Comparison of ENCODE assay signal across 8 mouse cellular contexts in genomic region chr17:34931061-34931734, GRCm38 (mm10). TPM values are rescaled to one million over a fixed set of nuclear protein-coding genes. Genes with fewer than 3 reads are reported as not detected.
DNase-seq lines count a peak whose midpoint lies in the region; ATAC-seq and TF ChIP-seq lines count a peak whose summit lies in the region.

Neu1 (plus strand) TSS chr17:34931253.

- H3K27ac ChIP-seq in forebrain, embryonic 10.5 days: peak within 1 kb of the TSS; percentile 84
- H3K27ac ChIP-seq in heart, embryonic 15.5 days: peak within 1 kb of the TSS; percentile 31; the same call in 1 of the 2 replicates
- no peak within 1 kb of the TSS for H3K27ac ChIP-seq in liver, embryonic 14.5 days
- H3K27ac ChIP-seq in neural tube, embryonic 11.5 days (ENCODE audit: low read depth, low read length): no peak within 1 kb of the TSS
- H3K27ac ChIP-seq in stomach, postnatal 0 days (replicated peaks): peak within 1 kb of the TSS; percentile 58; the same call in 1 of the 2 replicates

- no peaks in the 10 kb centered on the region for H3K9me3 ChIP-seq in forebrain, embryonic 10.5 days
- no peaks in the 10 kb centered on the region for H3K9me3 ChIP-seq in heart, embryonic 15.5 days (replicated peaks)
- no peaks in the 10 kb centered on the region for H3K9me3 ChIP-seq in liver, embryonic 14.5 days (ENCODE audit: control insufficient read depth, low read length)
- no peaks in the 10 kb centered on the region for H3K9me3 ChIP-seq in neural tube, embryonic 11.5 days (ENCODE audit: control insufficient read depth, low read length)
- no peaks in the 10 kb centered on the region for H3K9me3 ChIP-seq in stomach, postnatal 0 days (ENCODE audit: control insufficient read depth, low read length)

- peaks cover 38% of the 10 kb centered on the region for H3K4me1 ChIP-seq in forebrain, embryonic 10.5 days
- peaks cover 15% of the 10 kb centered on the region for H3K4me1 ChIP-seq in heart, embryonic 15.5 days (replicated peaks)
- H3K4me1 ChIP-seq in liver, embryonic 14.5 days (replicated peaks; ENCODE audit: control insufficient read depth in 2 of 2, insufficient read depth in 2 of 2, low read length in 1 of 2): peaks cover 2 to 5% of the 10 kb centered on the region in 2 experiments; a peak in 3 of 4 replicates
- H3K4me1 ChIP-seq in neural tube, embryonic 11.5 days (ENCODE audit: control insufficient read depth, insufficient read depth, low read length): 0 out of 2 replicates have a peak, but pooled peaks cover 4% of the 10 kb centered on the region
- peaks cover 3% of the 10 kb centered on the region; the same call in 1 of the 2 replicates for H3K4me1 ChIP-seq in stomach, postnatal 0 days (replicated peaks; ENCODE audit: control insufficient read depth, insufficient read depth)

- WGBS in forebrain, embryonic 10.5 days: under 1% methylated on average over 38 of the region's 38 CpGs
- WGBS in heart, embryonic 15.5 days: 1% methylated on average over 38 of the region's 38 CpGs
- WGBS in liver, embryonic 14.5 days (ENCODE audit: insufficient replicate concordance): under 1% methylated on average over 38 of the region's 38 CpGs
- WGBS in neural tube, embryonic 11.5 days: 1% methylated on average over 38 of the region's 38 CpGs
- under 1% methylated on average over 29 of the region's 38 CpGs for WGBS in stomach, postnatal 0 days

- H3K36me3 ChIP-seq in forebrain, embryonic 10.5 days (replicated peaks): peaks cover 21% of the 10 kb centered on the region
- peaks cover 8% of the 10 kb centered on the region; the same call in 1 of the 2 replicates for H3K36me3 ChIP-seq in heart, embryonic 15.5 days
- no peaks in the 10 kb centered on the region for H3K36me3 ChIP-seq in liver, embryonic 14.5 days (replicated peaks; ENCODE audit: control insufficient read depth, insufficient read depth, low read depth)
- H3K36me3 ChIP-seq in neural tube, embryonic 11.5 days (ENCODE audit: control insufficient read depth, insufficient read depth, low read length): no peaks in the 10 kb centered on the region
- no peaks in the 10 kb centered on the region; the same call in 1 of the 2 replicates for H3K36me3 ChIP-seq in stomach, postnatal 0 days (ENCODE audit: control insufficient read depth, insufficient read depth, low read length)

- peak; percentile 86 for TF ChIP-seq CTCF in liver, embryonic 14.5 days (IDR thresholded peaks at IDR 0.05; ENCODE audit: low read depth)
- TF ChIP-seq CTCF in stomach, postnatal 0 days (IDR thresholded peaks at IDR 0.05; ENCODE audit: low read depth): peak; percentile 90

- no peak for TF ChIP-seq EP300 in liver, embryonic 14.5 days (IDR thresholded peaks at IDR 0.05; ENCODE audit: low read depth)
- TF ChIP-seq EP300 in stomach, postnatal 0 days (optimal IDR thresholded peaks at IDR 0.05): no peak

- ATAC-seq in heart, embryonic 15.5 days (replicated peaks; ENCODE audit: insufficient number of reproducible peaks, insufficient read depth, low FRiP score, low read depth): peak; percentile 97
- ATAC-seq in liver, embryonic 14.5 days (ENCODE audit: insufficient read depth): peak; percentile 93
- peak; percentile 97 for ATAC-seq in neural tube, embryonic 11.5 days (ENCODE audit: insufficient read depth, low FRiP score, low TSS enrichment)
- ATAC-seq in stomach, postnatal 0 days (ENCODE audit: low FRiP score, low TSS enrichment): peak; percentile 97

- H3K4me3 ChIP-seq in forebrain, embryonic 10.5 days: peak within 1 kb of the TSS; percentile 78
- H3K4me3 ChIP-seq in heart, embryonic 15.5 days: peak within 1 kb of the TSS; percentile 84
- H3K4me3 ChIP-seq in liver, embryonic 14.5 days (ENCODE audit: insufficient read depth in 1 of 2, low read depth in 2 of 2, low read length in 2 of 2): peak within 1 kb of the TSS; percentile 61 to 62
- H3K4me3 ChIP-seq in neural tube, embryonic 11.5 days (ENCODE audit: low read depth, low read length): peak within 1 kb of the TSS; percentile 69
- H3K4me3 ChIP-seq in stomach, postnatal 0 days (ENCODE audit: low read depth, low read length): peak within 1 kb of the TSS; percentile 74

- DNase-seq in CD8-positive naive resting alpha-beta T cell, adult 2 months (ENCODE audit: low read depth in 2 of 2, low spot score in 2 of 2): peak; percentile 91 to 93
- DNase-seq in c-Kit-positive CD71-negative TER-119-negative erythroid progenitor cells, embryonic 14.5 days (ENCODE audit: low read depth): peak; percentile 98
- peak; percentile 99 for DNase-seq in forebrain, embryonic 10.5 days (ENCODE audit: extremely low spot score, low spot score)
- DNase-seq in kidney, postnatal 25 days: peak; percentile 100
- DNase-seq in liver, embryonic 14.5 days (ENCODE audit: low read depth in 3 of 3, low spot score in 3 of 3): peak; percentile 93 to 95 (median 93)
- peak; percentile 97 for DNase-seq in neural tube, embryonic 11.5 days (ENCODE audit: low spot score)
- DNase-seq in stomach, postnatal 0 days (ENCODE audit: low spot score): peak; percentile 98

- peak within 1 kb of the TSS; percentile 97 for H3K4me2 ChIP-seq in heart, embryonic 15.5 days
- peak within 1 kb of the TSS; percentile 89 for H3K4me2 ChIP-seq in liver, embryonic 14.5 days (ENCODE audit: low read depth)
- H3K4me2 ChIP-seq in neural tube, embryonic 11.5 days (ENCODE audit: low read depth): peak within 1 kb of the TSS; percentile 97
- H3K4me2 ChIP-seq in stomach, postnatal 0 days (replicated peaks; ENCODE audit: low read depth): peak within 1 kb of the TSS; percentile 97

- H3K9ac ChIP-seq in heart, embryonic 15.5 days: peak within 1 kb of the TSS; percentile 69
- peak within 1 kb of the TSS; percentile 58 for H3K9ac ChIP-seq in liver, embryonic 14.5 days (replicated peaks)
- peak within 1 kb of the TSS; percentile 67 for H3K9ac ChIP-seq in neural tube, embryonic 11.5 days (ENCODE audit: low read length)
- H3K9ac ChIP-seq in stomach, postnatal 0 days (ENCODE audit: low read length): peak within 1 kb of the TSS; percentile 78

- peaks cover 12% of the 10 kb centered on the region for H3K27me3 ChIP-seq in forebrain, embryonic 10.5 days (ENCODE audit: poor library complexity, severe bottlenecking)
- H3K27me3 ChIP-seq in heart, embryonic 15.5 days: no peaks in the 10 kb centered on the region
- H3K27me3 ChIP-seq in liver, embryonic 14.5 days (ENCODE audit: control insufficient read depth, insufficient read depth, low read length): no peaks in the 10 kb centered on the region
- no peaks in the 10 kb centered on the region for H3K27me3 ChIP-seq in neural tube, embryonic 11.5 days (ENCODE audit: control insufficient read depth, insufficient read depth, low read length)
- H3K27me3 ChIP-seq in stomach, postnatal 0 days (ENCODE audit: control insufficient read depth, insufficient read depth, low read length): no peaks in the 10 kb centered on the region

RNA-seq across cellular contexts. Expression of gene Neu1, which starts in this region (rescaled TPM):
- polyA plus RNA-seq in forebrain, embryonic 10.5 days (2016; fragmentation: Nextera tagmentation; extraction: Ambion mirVana): 18.2 and 18.8 TPM in 2 replicates
- polyA plus RNA-seq in heart, embryonic 15.5 days (2015; fragmentation: Nextera tagmentation; extraction: Ambion mirVana): 16.1 and 19.9 TPM in 2 replicates
- 9.7 and 11.0 TPM in 2 replicates for polyA plus RNA-seq in liver, embryonic 14.5 days (2012; rRNA removed)
- polyA plus RNA-seq in liver, embryonic 14.5 days (2014; fragmentation: Nextera tagmentation; extraction: Ambion mirVana): 10.1 and 10.4 TPM in 2 replicates
- 16.4 and 16.8 TPM in 2 replicates for polyA plus RNA-seq in neural tube, embryonic 11.5 days (2014; fragmentation: Nextera tagmentation; extraction: Ambion mirVana)
- 18.3 and 18.9 TPM in 2 replicates for polyA plus RNA-seq in stomach, postnatal 0 days (2015; fragmentation: Nextera tagmentation; extraction: Ambion mirVana)

Comparison
In these comparisons a context has a peak if more than half of its experiments do, and no peak if none do; other contexts are left out.
1. H3K27ac ChIP-seq: peak in forebrain, embryonic 10.5 days (single experiment), heart, embryonic 15.5 days (single experiment) and stomach, postnatal 0 days (single experiment); none in liver, embryonic 14.5 days (single experiment) and neural tube, embryonic 11.5 days (single experiment).
2. Peak in every context shown above with its lines, with median percentiles within 50 percentile points of each other: DNase-seq, H3K4me3 ChIP-seq, ATAC-seq, H3K4me2 ChIP-seq and H3K9ac ChIP-seq.